Mouse (Mus musculus) cerebellum, postnatal 4 days (tissue): ENCODE measurements around the gene Ccn6.
"Not testable (repeated sequence)": the region's sequence is repeated elsewhere in the genome, so short reads cannot be mapped to it uniquely, and the experiment has no call there.

Source experiments
- DNase-seq, 2 experiments: peaks; one replicate each; pipeline ENCODE4 v3.0.0; 2022; ENCODE audit warnings: low spot score in 2 of 2, mixed read lengths in 1 of 2

Ccn6 gene

DNA sequence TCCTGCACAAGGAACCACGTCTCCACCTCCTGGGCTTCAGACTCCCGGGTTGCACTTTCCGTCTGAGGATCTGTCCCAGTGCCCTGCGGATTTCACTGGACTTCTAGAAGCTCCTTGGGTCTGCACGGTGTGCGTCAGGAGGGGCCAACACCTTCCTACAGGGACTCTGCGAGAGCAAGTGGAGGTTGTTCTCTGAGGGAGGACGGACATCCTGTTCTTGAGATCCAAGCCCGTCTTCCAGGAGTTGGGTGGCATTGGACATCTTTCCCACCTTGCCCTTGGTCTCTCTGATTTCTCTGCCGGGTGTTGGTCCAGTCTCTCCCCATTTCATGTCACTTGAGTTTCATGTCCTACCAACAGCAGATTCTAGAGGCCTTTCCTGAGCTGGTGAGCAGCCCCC, at the start of gene Ccn6:
Gene Ccn6, minus strand, starts transcription at position 101 of the 400 bp plus-strand sequence.
- DNase-seq, result no peak

DNA sequence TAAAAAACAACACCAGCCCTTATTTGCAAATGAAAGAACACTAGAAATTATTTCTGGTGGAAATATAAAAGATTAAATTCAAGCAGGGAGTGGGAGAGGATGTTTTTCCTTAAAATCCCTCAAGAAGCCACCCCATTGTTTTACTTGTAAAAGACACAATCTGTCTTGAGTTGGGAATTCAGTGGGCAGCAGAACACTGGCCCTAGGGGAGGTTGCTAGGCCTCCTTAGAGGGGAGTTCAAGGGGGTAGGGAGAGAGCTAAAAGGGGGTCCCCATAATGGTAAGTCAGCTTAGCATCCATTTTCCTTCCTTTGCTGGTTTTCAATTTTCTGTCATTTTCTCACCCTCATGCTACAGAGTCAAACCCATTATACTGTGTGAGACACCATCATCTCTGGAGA, 46.4 kb upstream of the Ccn6 start:
- no peak for DNase-seq

DNA sequence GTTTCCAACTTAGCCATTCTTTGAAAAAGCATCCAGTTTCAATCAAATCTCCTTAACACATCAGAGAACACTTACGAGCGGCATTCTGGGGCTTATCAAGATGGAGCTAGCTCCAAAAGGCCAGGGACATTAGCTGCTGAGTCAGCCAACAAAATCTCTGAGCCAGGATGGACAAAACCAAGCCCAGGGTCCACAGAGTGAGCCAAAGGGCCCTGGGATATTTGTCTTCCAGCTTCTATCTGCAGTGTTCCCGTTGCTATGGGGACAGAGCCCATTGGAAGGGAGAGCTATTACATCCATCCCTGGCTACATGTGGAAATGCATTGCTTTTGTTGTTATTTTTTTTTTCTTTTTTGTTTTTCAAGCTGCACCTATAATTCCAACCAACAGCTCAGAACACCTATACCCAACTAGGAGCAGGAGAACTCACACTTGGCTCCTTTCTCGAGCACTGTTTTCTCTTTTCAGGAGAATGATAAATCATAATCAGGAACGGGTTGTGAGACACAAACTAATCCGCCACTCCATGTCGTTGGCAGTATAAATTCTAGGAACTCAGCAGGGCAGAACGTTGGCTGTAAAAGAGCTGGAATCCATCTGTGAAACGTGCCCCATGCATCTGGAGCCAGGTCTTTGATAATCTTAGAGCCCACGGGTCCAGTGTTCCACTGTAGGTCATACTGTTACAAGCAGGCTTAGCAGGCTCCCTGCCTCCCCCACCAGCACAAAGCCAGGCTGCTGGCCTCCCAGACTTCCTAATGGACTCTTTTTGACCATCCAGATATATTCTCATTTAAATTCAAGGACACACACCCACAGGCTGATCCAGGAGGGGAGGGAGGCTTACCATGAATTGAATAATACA, 45.8 kb upstream of the Ccn6 start:
- peak in 1 of 2 experiments; percentile 16 for DNase-seq

DNA sequence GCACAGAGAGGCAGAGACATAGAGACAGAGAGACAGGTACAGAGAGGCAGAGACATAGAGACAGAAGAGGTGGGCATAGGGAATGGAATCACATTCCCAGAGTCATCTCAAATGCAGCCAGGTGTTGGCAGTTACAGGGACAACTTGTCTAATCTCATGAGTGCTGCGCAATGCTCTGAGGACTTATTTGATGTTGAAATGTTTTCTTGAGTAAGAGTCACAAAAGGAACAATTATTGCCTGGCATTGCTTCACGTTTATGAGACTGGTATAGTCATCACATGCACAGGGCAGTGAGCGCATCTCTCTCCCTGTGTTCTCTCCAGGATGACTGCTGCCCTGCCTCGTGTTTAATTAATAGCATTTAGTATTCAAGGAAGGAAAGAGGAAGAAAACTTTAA, 45.1 kb upstream of the Ccn6 start:
- no peak for DNase-seq

DNA sequence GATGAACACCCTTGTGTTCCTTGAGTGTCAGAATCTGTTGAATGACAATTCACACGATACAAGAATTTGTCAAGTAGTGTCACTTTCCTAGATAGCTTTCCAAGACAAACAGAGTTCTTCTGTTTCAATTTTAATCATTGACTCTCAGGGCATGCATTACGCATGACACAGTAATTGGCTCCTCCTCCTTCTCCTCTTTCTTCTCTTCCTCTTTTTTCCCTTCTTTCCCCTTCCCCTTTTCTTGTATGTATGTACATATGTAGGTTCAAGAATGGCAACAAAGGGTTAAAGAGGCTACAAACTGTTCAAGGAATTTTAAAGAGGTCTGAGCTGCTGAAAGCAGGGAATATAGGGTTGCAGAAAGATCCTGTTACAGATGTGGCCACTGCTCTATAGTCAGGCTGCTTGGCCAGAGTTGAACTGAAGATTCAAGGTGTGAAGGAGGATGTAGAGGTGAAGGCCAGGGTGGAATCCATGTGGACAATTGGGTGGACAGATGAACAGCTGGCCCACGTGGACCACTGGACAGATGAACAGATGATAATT, 43.8 kb upstream of the Ccn6 start:
- DNase-seq, result no peak

DNA sequence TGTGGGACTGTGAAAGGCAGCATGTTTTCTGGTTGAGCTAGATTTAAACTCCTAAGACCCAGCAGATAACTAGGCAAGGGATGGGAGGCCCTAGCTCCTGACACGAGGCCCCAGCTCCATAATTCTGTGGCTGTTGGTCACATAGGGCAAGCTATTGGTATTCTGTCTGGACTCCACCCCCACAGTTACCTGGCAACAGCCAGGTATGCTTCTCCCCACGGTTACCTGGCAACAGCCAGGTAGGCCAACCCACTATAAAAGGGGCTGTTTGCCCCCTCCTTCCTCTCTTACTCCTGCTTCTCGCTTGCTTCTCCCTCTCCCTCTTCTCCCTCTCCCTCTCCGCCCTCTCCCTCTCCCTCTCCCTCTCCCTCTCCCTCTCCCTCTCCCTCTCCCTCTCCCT, 38.9 kb upstream of the Ccn6 start:
- no peak for DNase-seq

DNA sequence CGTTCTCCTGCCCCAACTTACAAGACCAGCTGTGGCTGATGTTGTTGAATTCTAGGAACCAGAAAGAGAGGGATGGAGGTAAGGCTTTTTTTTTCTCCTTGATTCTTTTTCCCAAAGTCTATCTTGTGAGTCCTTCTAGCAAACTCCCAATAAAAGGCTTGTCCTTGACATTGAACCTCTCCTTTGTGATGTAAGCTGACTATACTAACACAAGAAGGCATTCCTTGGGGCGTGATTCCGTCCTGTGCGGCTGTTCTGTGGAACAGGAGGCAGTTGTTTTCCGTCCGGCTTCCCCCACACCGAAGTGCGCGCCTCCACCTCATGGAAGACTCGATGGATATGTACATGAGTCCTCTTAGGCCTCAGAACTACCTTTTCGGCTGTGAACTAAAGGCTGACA, 34.6 kb upstream of the Ccn6 start:
- not testable (repeated sequence) for DNase-seq

DNA sequence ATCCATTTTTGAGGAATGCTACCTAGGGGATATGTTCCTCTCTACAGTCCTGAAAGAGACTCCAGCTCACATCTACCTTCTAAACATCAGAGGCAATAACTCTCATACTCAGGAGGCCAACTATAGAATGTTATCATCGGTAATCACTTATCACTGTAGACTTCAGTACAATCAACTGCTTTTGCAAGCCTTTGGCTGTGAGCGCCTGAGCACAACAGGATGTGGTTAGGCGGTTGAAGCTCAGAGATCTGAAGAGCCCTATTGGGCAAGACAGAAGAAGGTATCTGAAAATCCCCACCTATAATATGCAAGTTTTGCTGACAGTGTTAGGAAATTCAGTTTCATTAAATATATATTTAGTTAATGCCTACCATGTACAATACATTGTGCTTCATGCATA, 29.1 kb upstream of the Ccn6 start:
- DNase-seq, result no peak

DNA sequence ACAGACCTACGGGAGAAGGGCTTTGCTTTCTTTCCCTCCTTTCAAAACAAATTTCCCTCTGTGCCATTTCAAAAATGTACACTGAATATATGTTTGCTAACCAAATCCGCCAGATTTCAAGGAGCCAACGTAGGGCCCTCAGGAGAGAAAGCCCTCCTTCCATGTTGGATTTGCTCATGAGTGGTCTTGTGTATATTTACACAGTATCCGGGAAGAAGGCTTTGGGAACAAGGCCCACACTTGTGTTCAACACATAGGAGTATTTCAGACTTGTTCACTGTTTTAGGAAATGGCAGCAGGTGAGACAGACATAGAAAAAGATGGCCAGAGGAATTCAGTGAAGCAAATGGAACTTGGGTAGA, 21.9 kb upstream of the Ccn6 start:
- DNase-seq, result no peak

DNA sequence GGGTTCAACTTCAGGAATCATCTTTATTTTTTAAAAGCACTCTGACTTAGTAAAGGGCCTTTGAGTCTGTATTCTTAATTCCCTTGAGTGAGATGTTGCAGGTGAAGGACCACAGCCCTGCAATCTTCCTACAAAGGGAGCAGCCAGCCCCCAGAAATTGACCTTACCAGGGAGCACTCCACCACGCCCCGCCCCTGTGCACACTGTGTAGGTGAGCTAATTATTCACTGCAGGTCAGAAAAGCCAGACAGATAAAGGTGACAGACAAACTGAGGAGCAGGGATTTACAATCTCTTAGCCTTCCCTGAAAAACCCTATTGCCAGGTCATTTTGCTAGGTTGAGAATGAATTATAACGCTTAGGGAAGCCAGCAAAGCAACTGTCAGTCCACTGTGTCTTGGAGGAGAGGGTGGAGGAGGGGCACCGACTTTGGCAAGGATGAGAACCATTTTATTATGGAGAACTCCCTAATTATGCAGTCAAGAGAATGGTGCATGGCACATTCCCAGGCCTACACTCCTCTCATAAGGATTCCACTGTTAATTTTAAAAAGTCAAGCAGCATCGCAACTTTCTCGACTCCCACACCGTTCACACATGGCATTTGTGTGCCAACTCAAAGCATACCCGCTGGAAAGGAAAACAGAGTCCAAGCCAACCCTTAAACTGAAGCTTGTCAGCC, 21.4 kb upstream of the Ccn6 start:
- DNase-seq, result no peak

DNA sequence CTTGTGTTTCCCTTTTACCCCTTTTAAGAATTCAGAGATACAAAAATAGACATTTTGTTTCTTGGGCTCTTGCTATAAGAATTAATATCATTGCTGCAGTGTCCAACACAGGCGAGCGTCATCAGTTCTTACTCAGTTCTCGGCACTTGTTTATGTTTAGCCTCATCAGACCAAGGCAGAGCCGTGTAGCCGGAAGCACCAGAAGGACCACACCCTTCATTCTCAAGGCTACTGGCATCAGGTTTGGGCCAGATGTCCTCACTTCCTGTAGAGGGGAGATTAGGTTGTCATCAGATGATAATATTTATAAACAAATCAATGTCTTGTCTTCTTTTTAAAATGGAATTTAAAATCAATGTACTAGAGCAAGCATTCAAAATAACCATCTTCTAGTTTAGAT, 13.4 kb upstream of the Ccn6 start:
- DNase-seq, result no peak

DNA sequence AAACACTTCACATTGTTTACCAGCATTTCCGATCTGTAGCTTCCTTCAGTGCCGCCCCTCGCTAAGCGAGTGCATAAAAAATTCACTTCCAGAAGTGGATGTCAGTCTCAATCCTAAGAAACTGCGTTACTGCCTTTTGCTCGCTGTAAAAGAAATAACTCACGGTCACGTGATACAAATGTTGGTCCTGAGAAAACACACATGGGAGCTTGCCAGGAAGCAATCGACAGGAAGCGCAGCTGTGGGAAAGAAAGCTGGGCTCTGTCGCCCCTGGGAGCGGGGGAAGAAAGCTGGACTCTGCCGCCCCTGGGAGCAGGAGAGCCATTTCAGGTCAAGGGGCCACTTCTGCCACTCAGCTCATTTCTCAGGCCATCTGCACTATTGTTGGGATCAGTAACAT, 9.5 kb upstream of the Ccn6 start:
- DNase-seq, result no peak

DNA sequence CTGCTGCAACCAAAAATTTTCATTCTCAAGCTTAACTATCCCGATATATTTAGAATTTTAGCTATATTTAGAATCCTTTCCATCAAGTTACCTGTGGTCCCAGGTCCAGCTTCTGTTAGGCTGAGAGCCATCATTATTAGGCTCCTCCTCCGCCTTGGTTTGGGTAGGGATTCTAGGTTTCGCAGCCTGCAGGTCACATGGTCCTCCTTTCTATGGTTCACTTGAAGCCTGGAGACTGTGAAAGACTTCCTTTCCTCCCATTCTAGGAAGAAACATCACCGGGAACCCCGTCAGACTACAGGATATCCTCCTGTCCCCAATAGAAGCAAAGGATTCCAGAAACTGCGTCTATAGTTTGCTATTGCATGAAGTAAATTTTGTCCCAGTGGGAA, 8.9 kb upstream of the Ccn6 start:
- DNase-seq, result no peak

DNA sequence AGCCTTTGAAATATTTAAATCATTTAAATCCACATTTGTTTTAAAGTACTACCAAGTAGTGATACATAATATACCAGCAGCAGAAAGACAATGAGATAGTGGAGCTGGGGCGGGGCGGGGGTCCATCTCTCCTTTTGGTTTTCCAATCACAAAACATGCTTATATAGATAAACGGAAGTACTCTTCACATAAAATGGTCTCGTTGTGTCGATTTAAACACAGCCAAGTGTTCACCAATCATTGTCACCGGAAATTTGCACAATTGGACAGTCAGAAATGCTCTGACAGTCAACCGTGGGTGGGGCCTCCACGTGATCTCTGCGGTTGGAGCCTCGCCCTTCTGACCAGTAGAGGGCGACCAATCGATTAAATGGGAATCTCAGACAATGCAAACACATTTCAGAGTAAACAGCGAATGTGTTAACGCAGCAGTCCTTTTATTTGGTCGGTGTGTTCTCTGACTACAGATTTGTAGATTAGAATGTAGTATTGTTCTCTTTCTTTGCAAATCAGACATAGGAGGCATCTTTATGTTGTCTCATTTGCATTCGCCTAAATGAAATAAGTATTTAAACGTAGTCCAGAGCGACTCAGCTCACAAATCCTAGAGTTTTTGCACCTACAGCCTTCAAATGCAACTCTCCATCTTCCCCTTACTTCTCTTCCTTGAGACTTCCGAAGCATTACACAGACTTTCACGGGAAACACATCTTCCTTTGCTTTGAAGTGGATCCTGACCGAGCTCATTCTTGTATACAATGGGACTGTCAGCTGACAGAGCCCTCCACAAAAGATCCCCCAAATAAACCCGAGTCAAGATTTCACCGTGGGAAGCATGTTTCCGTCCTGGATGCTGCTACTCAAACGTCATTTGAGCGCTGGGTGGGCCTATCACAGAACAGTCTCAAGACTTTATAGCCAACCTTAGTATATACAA, 8.3 kb upstream of the Ccn6 start:
- peak; percentile 73 to 94 for DNase-seq

DNA sequence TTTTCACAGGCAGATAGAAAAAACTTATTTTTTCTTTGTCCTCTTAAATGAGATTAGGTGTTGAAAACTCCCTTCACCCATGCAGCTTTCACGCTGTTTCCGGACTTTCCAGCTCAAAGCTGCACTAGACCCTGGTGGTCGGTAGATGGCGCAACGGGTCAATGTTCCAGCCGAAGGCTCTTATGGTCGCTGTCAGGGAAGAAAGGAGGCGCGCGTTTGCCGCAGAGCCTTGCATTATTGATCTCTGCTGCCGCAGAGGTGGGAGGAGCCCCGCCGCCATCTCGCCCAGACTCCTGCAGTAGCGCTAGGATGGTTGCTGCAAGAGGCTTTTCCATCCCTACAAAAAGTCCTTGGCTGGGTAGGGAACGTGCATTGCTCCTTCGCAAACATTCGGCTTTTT, 7.5 kb upstream of the Ccn6 start:
- peak; percentile 95 for DNase-seq

DNA sequence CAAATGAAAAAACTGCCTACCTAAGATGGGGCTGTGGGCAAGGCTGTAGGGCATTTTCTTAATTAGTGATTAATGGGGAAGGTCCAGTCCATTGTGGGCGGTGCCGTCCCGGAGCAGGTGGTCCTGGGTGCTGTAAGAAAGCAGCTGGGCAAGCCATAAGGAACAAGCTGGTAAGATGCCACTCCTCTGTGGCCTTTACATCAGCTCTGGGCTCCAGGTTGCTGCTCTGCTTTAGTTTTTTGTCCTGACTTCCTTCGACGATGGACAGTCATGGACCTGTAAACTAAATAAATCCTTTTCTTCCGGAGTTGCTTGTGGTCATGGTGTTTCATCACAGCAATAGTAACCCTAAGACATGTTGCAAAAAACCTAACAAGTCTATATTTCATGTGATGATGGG, 7.1 kb upstream of the Ccn6 start:
- no peak for DNase-seq

DNA sequence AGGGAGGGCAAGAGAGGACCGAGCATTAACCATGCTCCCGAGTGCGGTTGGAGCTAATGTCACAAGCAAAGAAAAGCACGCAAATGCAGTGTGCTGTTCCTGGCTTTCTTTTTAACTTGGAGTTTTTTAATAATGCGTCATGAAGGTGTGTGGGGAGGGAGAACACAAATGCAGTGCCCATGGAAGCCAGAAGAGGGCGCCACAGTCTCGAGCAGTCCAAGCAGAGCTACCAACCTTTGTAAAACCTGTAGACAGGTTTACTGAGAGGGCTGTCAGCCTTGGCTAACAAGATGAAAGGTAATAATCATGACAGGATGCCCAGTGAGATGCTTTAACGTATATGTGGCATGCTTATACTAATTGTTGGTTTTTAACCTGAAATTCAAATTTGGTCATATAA, 6.6 kb upstream of the Ccn6 start:
- DNase-seq, result peak; percentile 69 to 82

DNA sequence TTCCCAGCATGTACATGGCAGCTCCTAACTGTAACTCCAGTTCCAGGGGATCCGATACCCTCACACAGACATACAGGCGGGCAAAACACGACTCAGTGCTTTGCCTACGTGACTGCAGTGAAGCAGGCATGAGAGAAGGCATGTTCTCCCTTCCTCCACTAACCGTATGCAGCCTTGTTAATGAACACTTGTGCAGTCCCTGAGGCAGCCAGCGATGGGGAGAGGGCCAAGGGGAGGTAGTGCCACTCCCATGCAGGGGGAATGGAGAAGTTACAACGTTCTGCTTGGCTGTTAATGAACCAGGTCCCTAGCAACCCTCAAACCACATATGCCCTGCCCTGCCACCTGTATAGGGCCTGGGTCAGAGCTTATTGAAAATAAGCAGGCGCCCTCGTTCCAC, 6.0 kb upstream of the Ccn6 start:
- DNase-seq, result no peak

DNA sequence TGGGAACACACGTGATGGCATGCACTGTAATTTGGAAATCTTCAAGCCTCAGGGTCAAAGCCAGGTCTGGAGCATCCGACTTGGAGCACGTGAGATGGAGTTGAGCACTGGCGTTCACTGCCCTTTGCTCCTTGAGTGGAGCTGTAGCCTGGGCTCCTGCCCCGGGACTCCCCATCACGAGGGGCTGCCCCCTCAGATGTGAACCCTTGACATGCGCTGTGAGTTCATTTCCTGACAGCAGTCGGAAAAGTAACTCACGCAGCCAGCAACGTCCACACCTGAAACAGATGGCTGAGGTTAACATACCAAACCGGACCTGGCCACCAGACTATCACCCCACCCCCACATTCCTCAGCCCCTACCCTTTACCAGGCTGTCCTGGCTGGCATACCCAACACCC, 4.0 kb upstream of the Ccn6 start:
- DNase-seq, result no peak

DNA sequence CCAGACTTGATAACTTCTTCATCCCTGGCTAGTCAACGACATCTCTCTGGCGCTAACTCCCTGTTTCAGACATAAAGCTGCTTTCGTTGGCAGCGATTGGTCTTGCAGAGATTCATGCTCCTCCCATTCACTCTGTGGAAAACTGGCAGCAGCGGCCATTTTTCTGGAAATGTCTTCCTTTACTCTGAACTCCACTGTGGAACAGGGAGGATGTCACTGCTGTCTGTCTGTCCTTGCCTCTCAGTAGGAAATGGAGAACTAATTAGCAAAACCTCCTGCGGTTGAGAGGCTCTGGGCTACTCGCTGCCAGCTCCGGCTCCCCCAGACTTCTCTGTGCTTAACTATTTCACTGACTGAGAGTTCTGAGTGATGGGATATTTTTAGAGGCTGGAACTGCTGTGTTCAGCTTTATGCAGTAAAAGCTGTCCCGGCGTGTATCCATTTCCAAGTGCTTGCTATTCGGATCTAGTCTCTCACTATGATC, 2.1 kb upstream of the Ccn6 start:
- DNase-seq, result peak; percentile 35 to 48

DNA sequence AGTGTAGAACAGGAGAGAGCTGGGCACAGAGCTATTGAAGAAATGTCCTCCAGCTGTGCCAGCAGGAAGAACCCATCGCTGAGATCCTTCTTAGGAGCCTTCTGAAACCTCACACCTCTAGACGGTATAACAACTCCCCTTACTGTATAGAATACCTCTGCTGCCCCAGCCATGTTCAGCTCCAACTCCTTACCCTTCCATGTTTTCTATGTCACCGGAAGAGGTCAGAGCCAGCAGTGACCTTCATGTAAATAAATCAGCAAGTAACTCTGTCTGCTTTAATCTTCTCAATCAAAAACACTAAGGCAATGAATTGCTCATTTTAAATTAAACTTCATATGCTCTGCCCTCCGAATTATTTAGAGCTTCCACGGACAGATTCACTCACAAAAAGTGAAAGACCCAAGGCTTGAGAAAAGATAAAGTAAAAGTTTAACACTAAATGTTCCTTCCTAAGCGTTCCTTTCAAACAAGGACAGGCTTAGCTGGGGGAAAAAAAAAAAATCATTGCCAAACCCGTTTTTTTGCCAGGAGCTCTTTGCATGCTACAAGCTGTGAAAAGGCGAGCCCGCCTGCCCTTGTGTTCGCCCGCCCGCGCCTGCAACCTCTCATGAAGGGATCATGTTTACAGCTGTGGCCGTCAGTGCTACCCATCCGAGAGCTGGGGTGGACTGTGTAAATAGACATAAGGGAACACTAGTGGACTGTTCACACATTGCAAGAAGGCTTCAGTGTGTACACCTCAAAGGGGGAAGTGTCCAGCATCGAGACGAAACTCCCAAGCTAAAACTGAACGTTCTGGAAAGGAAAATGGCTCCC, 719 bp downstream of the Ccn6 start:
- DNase-seq, result no peak
